Mouse (Mus musculus): Measurements from ENCODE around the gene Lpcat2. TPM values are rescaled to one million over a fixed set of nuclear protein-coding genes. Genes with fewer than 3 reads are reported as not detected.

Lpcat2 gene
- total and polyA plus RNA-seq, 3 experiments, result 5.2 to 7.5 TPM; not detected in 1

DNA sequence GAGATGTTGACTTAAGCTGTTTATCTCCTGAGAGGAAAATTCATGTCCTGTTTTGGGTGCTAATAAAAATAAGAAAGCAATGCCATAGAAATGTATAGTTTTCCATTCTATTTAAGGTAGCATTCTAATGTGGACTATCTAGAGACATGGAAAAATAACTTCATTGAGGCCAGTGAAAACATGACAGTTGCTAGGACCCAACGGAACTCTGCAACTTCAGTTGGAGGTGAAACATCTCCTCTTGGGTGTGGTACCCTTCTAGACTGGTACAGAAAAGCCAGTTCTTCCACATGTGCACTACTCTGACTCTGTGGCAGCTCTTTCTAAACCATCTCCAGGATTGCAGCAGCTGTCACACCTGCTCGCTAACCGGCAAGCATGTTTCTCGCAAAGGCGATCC is 46.0 kb downstream of the Lpcat2 start, which contains the start of gene Capns2:
Gene Capns2 (plus strand): TSS at position 301 of the 400 bp plus-strand sequence.
- no peaks in the 10 kb centered on the region for H3K79me2 ChIP-seq (ENCODE audit: control insufficient read depth, insufficient read depth, low read length, poor library complexity)
- DNase-seq (ENCODE audit: low read depth, low spot score), result no peak
- H3K9me3 ChIP-seq (replicated peaks; ENCODE audit: insufficient read depth, low read length), result no peaks in the 10 kb centered on the region
- no peak within 1 kb of the TSS for H3K27ac ChIP-seq (ENCODE audit: control insufficient read depth, low read depth, low read length)
- TF ChIP-seq POLR2A (IDR thresholded peaks at IDR 0.05; ENCODE audit: control insufficient read depth in 1 of 2, insufficient read depth in 1 of 2, low read depth in 1 of 2, low read length in 2 of 2, poor library complexity in 1 of 2) (no peak), USF2 (IDR thresholded peaks at IDR 0.05; ENCODE audit: borderline replicate concordance in 1 of 2, insufficient read depth in 1 of 2, low read depth in 1 of 2, low read length in 2 of 2) (no peak), UBTF (IDR thresholded peaks at IDR 0.05; ENCODE audit: borderline replicate concordance, insufficient read depth, low read depth, low read length) (no peak), ETS1 (IDR thresholded peaks at IDR 0.05; ENCODE audit: low read depth, low read length) (no peak), POLR2AphosphoS2 (IDR thresholded peaks at IDR 0.05; ENCODE audit: low read length) (no peak), ZC3H11A (IDR thresholded peaks at IDR 0.05; ENCODE audit: low read depth, low read length) (no peak), GABPA (IDR thresholded peaks at IDR 0.05; ENCODE audit: low read depth, low read length) (no peak), E2F4 (IDR thresholded peaks at IDR 0.05; ENCODE audit: borderline replicate concordance, low read depth, low read length) (no peak), KAT2A (conservative IDR thresholded peaks at IDR 0.05; ENCODE audit: low read depth, low read length) (no peak), BHLHE40 (IDR thresholded peaks at IDR 0.05; ENCODE audit: borderline replicate concordance, low read depth, low read length) (no peak), TBP (IDR thresholded peaks at IDR 0.05; ENCODE audit: low read depth, low read length) (no peak), RAD21 (IDR thresholded peaks at IDR 0.05; ENCODE audit: low read depth, low read length) (no peak), RCOR1 (IDR thresholded peaks at IDR 0.05; ENCODE audit: low read depth, low read length) (no peak)
- no peak within 1 kb of the TSS for H3K4me3 ChIP-seq (ENCODE audit: control insufficient read depth in 1 of 2, insufficient read depth in 1 of 2, low read depth in 2 of 2, low read length in 2 of 2)
- H3K9ac ChIP-seq (ENCODE audit: control insufficient read depth, low read depth, low read length, poor library complexity, severe bottlenecking), result no peak within 1 kb of the TSS
- H3K4me1 ChIP-seq (ENCODE audit: control insufficient read depth in 1 of 2, insufficient read depth in 2 of 2, low read length in 2 of 2), result no peaks in the 10 kb centered on the region
- H3K27me3 ChIP-seq (ENCODE audit: control insufficient read depth in 1 of 2, insufficient read depth in 2 of 2, low read length in 2 of 2), result no peaks in the 10 kb centered on the region
- H3K36me3 ChIP-seq (ENCODE audit: control insufficient read depth in 1 of 2, insufficient read depth in 2 of 2, low read length in 2 of 2), result no peaks in the 10 kb centered on the region

DNA sequence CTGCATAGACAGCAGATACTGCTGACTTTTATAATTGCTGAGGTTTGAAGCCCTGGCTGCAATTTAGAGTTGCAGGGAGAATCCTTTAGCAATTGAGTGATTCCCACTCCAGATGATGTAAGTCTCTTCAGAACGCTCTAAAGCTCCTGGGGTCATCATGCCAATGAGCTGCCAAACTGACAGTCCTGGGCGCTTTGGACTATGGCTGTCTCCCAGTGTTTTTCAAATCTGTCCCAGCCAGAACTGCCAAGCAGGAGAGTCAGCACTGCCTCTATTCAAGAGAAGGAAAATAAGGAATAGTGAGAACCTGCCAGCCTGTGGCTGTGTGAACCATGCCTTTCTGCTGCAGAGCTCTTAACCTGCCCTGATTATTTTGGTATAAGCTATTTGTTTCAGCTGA is 47.8 kb downstream of the Lpcat2 start:
- TF ChIP-seq EP300 (IDR thresholded peaks at IDR 0.05; ENCODE audit: low read depth in 1 of 2, low read length in 2 of 2) (no peak), MEF2A (IDR thresholded peaks at IDR 0.05; ENCODE audit: extremely low read depth, insufficient replicate concordance, low read depth, low read length, poor library complexity, severe bottlenecking) (no peak), TAL1 (IDR thresholded peaks at IDR 0.05; ENCODE audit: low read length) (no peak), POLR2AphosphoS2 (IDR thresholded peaks at IDR 0.05; ENCODE audit: low read length) (no peak), ETS1 (IDR thresholded peaks at IDR 0.05; ENCODE audit: low read depth, low read length) (no peak), TBP (IDR thresholded peaks at IDR 0.05; ENCODE audit: low read depth, low read length) (no peak), POLR2A (IDR thresholded peaks at IDR 0.05; ENCODE audit: control insufficient read depth in 1 of 2, insufficient read depth in 1 of 2, low read depth in 1 of 2, low read length in 2 of 2, poor library complexity in 1 of 2) (no peak), MAX (IDR thresholded peaks at IDR 0.05; ENCODE audit: low read length) (no peak), KAT2A (conservative IDR thresholded peaks at IDR 0.05; ENCODE audit: low read depth, low read length) (no peak), HCFC1 (IDR thresholded peaks at IDR 0.05; ENCODE audit: low read depth, low read length) (no peak), MYC (IDR thresholded peaks at IDR 0.05; ENCODE audit: low read depth, low read length) (no peak)
- no peak overlapping the region for H3K9ac ChIP-seq (ENCODE audit: control insufficient read depth, low read depth, low read length, poor library complexity, severe bottlenecking)
- H3K27me3 ChIP-seq (ENCODE audit: control insufficient read depth in 1 of 2, insufficient read depth in 2 of 2, low read length in 2 of 2), result no peaks in the 10 kb centered on the region
- H3K36me3 ChIP-seq (ENCODE audit: control insufficient read depth in 1 of 2, insufficient read depth in 2 of 2, low read length in 2 of 2), result peaks cover 0 to 2% of the 10 kb centered on the region in 2 experiments; a peak in 1 of 4 replicates
- no peaks in the 10 kb centered on the region for H3K79me2 ChIP-seq (ENCODE audit: control insufficient read depth, insufficient read depth, low read length, poor library complexity)
- no peaks in the 10 kb centered on the region for H3K9me3 ChIP-seq (replicated peaks; ENCODE audit: insufficient read depth, low read length)
- no peak overlapping the region for H3K4me3 ChIP-seq (ENCODE audit: control insufficient read depth in 1 of 2, insufficient read depth in 1 of 2, low read depth in 2 of 2, low read length in 2 of 2)
- no peak overlapping the region for H3K27ac ChIP-seq (ENCODE audit: control insufficient read depth, low read depth, low read length)
- no peaks in the 10 kb centered on the region for H3K4me1 ChIP-seq (ENCODE audit: control insufficient read depth in 1 of 2, insufficient read depth in 2 of 2, low read length in 2 of 2)
- no peak for DNase-seq (ENCODE audit: low read depth, low spot score)

Measured in MEL (cell line).